Mouse (Mus musculus): Measurements from ENCODE around the gene Hmgn3.
"Not testable (repeated sequence)": the region's sequence is repeated elsewhere in the genome, so short reads cannot be mapped to it uniquely, and the experiment has no call there.

Hmgn3 gene

DNA sequence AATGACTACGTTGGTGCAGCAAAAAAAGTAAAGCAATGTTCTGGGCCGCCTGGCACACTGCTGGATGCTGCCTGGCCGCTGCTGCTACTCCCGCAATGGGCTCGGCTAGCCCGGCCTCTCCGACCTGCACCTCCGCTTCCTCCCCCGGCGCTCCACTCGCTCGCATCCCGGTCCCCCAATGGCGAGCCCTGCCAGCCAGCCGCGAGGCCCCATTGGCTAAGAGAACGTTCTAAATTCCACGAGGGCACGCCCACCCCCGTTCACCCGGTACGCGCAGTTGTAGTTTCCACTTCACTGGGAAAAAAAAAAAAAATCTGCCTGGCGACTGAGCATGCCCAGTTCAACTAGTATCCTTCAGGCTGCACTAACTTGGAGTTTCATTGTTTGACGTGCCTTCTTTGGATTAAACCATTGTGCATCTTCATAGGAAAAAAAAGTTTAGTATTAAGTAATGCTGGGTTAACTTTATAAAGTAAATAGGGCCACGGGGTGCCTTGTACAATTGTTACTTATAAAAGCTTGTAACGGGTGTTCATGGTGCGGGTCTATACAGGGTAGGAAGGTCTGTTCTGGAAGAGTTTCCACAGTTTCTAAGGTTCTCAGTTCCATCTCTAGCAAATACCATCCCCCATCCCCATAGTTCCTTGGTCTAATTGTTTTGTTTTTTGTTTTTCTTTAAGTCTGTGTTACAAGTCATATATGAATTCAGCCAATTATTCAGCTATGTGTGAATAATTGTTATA, at the start of gene Hmgn3:
Hmgn3 (minus strand) TSS at position 240 of the 743 bp plus-strand sequence.
- DNase-seq (ENCODE audit: low spot score), result peak; percentile 78

DNA sequence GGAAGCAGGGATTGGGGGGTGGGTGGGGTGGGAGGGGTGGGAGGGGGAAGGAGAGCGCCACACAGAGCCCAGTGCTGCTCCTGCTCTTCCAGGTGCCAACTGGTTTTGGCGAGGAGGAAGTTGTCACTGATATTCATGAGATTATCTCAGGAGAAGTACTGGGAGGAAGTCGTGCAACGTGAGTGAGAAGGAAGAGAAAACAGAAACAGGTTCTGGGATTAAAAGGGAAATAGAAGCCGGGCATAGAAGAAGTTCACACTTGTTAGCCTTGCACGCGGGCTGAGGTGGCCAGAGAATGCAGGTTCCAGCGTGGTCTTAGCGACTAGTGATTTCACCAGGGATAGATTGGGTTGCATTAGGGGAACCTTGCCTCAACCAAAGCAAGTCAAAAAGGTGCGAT, 49.3 kb upstream of the Hmgn3 start:
- no peak for DNase-seq (ENCODE audit: low spot score)

GRCm38 (mm10) chr9:83195007-83195406, 48.5 kb upstream of the Hmgn3 start:
- no peak for DNase-seq (ENCODE audit: low spot score)

DNA sequence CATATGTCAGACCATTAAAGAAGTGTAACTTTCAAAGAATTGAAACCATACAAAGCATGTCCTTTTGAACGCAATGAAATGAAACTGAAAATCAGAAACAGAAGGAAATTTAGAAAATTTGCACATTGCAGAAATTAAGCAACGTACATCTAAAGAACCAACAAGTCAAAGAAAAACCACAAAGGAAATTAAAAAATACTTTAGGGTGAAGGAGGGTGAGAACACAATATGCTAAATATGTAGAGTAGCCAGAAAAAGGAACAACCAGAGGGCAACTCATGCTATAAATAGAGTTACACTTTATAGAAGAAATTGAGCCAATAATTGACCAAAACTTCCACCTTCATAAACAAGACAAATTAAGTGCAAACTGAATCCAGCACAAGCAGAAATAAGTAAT, 41.3 kb upstream of the Hmgn3 start:
- no peak for DNase-seq (ENCODE audit: low spot score)

GRCm38 (mm10) chr9:83145591-83146445, 667 bp downstream of the Hmgn3 start:
- peak; percentile 33 for DNase-seq (ENCODE audit: low spot score)

DNA sequence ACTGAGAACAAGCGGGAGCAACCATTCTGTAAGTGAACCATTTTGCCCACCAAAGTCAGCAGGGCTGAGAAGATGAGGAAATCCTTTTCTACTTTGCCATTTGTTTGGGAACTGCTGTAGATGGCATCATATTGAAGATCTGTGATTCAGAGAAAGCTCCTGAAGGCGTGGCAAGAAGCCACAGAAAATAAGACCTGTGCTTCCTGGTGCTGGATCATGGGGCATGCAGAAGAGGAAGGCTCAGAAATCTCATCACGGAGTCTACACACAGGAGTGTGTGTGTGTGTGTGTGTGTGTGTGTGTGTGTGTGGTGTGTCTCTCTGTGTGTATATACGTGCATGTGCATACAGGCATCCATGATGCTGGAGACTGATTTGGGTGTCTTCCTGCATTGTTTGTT, 16.7 kb downstream of the Hmgn3 start:
- no peak for DNase-seq (ENCODE audit: low spot score)

DNA sequence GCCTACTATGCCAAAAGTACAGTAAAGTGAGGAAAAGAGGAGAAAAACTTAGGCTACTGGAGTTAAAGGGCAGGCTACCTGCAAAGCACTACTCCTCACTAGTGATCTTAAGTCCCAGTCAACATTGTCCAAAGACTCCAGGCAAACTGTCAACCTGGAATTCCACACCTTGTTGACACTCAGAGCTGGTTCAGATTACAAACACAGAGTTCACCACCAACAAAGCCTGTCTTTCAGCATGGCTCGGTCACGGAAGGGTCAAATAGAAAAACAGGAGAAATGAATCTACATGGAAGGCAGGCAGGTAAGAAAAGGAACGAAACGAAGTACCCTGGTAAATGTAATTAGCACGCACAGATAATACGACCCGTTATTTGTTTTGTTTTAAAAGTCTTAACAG, 18.6 kb downstream of the Hmgn3 start:
- no peak for DNase-seq (ENCODE audit: low spot score)

- DNase-seq (ENCODE audit: low spot score), result not testable (repeated sequence)
Observed at GRCm38 (mm10) chr9:83126482-83126881, 20.0 kb downstream of the Hmgn3 start.

DNA sequence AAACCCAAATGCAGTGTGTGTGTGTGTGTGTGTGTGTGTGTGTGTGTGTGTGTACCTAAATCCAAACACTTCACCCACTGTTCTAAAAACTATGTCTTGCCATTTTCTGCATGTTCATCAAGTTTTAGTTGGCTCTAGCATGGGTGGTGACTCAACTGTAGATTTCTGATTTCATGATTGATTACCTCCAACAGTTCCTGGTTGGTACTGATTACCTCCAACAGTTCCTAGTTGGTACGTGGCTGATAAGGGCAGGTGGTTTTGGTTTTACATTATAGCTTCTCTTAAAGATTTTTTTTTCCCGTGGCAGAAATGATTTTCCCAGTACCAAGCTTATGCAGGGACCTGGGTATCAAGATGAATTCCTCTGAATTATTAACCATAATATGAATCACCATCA, 27.3 kb downstream of the Hmgn3 start:
- no peak for DNase-seq (ENCODE audit: low spot score)

DNA sequence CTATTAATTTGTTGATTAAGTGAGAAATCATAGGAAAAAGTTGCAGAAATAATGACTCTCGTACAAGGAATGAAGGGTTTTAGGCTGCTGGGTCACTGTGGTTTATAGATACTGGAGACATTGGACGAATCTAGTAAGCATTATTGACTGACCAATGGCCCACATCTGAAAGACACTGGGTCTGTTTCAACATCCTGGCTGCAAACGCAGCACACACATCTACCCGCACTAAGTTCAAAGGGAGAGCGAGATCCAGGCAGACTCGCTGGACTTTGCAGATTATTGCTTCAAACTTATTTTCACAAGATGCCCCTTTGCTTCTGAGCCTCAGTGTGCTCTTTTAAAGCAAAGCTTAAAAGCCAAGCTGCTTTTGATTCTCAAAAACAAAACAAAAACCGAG, 29.0 kb downstream of the Hmgn3 start:
- no peak for DNase-seq (ENCODE audit: low spot score)

DNA sequence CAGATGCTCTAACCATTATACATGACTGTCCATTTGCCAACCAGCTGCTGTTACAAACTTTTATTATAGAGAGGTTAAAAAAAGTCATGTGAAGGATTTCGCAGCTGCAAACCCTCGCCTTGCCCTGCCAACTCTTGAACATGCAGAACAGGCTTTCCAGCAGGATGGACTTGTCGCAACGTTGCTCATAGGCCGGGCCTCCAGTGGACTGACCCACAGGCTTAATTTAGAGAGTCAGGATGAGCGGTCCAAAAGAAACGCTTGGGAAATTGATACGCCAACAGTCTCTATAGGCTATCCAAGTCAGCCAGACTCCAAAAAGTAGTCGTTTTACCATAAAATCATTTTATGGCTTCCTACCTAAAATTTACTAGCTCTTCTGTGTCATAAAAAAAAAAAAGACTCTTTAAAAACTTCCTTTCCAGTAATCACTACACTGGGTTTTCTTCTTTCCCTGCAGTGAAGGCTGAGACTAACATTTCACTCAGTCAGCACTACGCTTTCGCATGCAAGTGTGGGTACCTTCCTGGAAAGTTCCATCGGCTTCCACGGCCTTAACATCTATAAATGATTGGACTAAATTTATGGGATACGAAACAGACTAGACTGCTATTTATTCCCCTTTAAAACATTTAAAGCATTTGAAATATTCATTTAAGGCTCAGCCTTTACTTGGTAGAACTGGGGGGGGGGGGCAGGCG, 29.6 kb downstream of the Hmgn3 start:
- DNase-seq (ENCODE audit: low spot score), result no peak

DNA sequence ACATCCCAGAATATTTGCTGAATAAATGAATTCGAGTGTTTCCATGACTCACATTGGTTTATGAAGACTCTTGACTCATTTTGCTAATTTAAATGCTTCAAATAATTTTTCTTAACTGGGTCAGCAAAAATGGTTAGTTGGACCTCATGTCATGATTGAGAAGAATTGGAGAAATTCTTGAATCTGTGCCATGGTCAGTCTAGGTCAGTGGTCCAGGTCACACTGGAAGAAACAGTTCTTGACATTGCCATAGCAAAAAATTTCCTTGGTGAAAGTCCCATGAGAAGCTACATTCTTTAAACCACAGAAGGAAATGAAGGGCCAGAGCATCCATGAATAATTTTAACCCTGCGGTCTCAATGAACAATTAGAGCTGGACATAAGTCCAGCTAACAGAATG, 30.8 kb downstream of the Hmgn3 start:
- no peak for DNase-seq (ENCODE audit: low spot score)

DNA sequence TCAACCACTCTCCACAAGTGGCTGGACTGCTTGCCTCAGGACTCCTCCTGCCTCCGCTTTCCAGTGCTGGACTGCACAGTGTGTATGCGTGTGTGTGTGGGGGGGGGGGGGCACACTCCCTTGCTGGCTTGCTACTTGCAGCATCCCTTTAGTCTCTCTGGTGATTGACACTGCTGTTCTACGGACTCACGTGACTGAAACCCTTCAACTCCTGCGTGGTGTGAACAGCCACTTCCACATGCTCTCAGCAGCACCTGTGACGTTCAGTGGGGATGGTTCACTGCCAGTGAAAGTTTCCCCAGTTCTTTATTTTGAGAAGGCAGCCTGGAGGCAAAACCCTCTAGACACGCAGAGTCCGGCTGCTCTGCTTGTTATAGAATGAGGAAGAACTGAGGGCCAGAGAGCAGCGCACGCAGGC, 32.7 kb downstream of the Hmgn3 start:
- DNase-seq (ENCODE audit: low spot score), result no peak

DNA sequence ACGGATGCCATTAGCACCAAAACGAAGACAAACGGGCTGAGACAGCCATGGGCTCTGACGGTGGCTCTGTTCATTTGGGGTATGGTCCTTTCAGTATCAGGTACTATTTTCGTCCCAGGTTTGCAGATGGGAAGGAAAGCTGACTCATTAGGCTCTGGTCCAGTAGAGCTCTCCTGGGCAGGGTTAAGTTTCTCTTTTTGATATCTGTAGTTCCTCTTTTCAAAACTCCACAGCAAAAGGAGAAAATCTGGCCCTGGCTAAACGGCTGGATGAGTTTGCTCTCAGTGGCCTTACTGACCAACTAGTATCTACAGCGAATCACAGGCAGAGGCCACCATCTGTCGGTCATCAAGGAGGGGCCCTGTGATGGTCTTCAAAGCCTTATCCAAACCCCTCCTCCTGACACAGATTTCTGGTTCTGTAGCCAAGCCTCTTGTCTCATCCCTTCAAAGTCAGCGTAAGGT, 34.1 kb downstream of the Hmgn3 start:
- DNase-seq (ENCODE audit: low spot score), result no peak

- no peak for DNase-seq (ENCODE audit: low spot score)
Observed at GRCm38 (mm10) chr9:83111789-83112188, 34.7 kb downstream of the Hmgn3 start.

DNA sequence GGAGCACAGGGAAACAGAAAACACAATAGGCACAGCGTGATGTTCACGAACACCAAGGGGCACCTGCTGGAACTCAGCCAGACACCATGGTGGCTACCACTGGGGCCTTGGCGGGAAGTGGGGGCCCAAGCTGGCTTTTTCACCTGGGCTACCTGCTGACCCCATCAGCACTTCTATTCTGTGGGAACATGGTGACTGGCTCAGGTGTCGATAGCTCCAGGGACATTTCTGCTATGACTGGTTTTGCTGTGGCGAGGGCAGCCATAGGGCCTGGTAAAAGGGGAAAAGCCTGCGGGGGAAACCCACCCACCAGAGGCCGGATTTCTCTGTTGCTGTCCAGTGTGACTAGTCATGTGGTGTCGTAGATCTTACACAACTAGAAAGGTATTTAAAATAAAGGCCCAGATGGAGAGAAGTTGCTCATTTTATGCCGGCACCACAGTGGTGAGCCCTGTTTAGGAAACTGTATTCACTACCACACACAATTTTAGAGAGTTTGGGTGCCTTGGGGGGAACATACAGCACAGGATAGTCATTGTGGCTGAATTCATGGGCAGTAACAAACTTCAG, 35.3 kb downstream of the Hmgn3 start:
- no peak for DNase-seq (ENCODE audit: low spot score)

DNA sequence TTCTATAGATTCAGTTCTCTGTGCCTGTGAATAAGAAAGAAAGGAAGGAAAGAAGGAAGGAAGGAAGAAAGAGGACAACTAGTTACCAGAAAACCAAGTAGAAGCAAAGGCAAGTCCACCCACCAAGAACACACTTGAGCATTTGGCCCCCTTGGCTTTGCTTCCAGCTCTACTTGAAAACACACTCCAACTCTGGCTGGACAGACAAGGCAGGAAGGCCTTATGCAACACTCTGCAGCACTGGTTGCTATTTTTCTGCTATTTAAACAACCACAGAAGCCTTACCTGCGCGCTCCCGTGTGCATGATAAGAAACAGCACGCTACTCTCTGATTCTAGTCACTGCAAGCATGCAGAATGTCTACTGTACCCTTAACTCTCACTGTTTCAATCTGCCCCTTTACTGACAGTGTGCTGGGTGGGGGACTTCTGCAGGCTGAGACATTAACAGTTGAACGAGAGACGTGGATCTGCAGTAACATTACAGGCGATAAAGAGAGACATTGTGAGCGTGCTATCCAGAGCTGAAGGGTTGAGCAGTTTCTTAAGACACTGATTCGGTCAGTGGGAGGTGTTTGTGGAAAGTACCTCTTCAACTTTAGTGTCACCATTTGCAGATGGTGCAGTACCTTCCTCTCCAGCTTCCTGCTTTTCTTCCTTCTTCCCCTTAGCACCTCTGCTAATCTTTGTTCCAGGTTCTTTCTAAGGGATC, 35.9 kb downstream of the Hmgn3 start:
- no peak for DNase-seq (ENCODE audit: low spot score)

DNA sequence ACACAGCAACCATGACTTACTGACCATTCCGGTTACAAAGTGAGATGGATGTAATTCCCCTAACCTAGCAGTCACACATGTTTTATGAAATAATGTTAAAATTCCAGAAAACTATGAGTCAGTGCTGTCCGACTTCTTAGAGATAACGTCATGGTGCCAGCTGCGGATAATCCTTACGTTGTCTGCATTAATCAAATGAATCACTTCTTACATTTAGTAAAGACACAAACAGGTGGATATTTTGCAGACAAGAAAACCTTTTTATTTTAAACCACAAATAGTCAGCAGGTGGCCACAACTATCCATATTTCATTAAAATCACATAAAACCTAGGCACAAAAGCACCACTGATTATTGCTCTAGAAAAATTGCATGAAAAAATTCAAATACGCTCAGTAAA, 36.8 kb downstream of the Hmgn3 start:
- DNase-seq (ENCODE audit: low spot score), result no peak

GRCm38 (mm10) chr9:83108821-83109220, 37.7 kb downstream of the Hmgn3 start:
- no peak for DNase-seq (ENCODE audit: low spot score)

DNA sequence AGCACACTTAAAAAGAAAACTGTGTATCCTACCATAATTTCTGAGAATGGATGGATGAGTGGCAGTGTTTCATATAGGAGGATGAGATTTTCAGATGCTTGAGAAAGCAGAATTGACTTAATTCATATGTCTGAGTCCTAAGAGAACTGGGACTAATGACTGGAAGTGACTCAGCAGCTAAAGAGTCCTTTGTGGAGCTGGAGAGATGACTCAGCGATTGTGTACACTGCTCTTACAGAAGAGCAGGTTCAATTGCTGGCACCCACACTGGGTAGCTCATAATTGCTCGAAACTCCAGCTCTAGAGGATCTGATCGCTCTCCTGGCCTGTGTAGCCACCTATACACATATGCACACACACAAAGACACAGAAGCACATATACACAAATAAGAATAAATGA, 42.7 kb downstream of the Hmgn3 start:
- DNase-seq (ENCODE audit: low spot score), result no peak

DNA sequence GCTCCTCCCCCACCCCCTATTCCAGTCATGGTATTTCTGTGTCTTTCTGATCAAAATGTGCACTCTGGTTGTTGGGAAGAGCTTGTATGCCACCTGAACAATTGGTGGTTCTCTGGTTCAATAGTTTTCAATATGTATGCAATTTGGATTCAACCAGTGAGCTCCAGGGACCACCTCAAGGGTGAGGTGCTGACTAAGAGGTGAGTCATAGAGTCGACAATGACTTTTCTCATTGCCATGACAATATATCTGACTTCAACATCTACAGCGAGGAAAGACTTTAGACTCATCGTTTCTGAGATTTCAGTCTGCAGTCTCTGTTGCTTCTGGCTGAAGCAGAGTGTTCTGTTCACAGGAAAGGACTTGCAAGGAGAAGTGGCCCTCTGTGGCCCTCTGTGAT, 44.8 kb downstream of the Hmgn3 start:
- DNase-seq (ENCODE audit: low spot score), result no peak

- DNase-seq (ENCODE audit: low spot score), result no peak
Observed at GRCm38 (mm10) chr9:83100786-83101185, 45.7 kb downstream of the Hmgn3 start.

Measured in ovary, postnatal 14 days (tissue).